Mouse (Mus musculus): ENCODE measurements at regions not wholly inside any gene's neighbourhood (a gene's known extent, or its start where the extent isn't known, plus 50 kb on each side); places are given as distances from the start of the nearest gene placed in this dataset.

- TF ChIP-seq POLR2A (IDR thresholded peaks at IDR 0.05; ENCODE audit: borderline replicate concordance, low read depth, low read length) (no peak), CTCF (IDR thresholded peaks at IDR 0.05; ENCODE audit: low read depth, low read length) (no peak)
- H3K4me3 ChIP-seq (ENCODE audit: insufficient read depth, low read length), result no peak overlapping the region
- H3K4me1 ChIP-seq (ENCODE audit: control insufficient read depth, insufficient read depth, low read length), result no peaks in the 10 kb centered on the region
- no peak overlapping the region for H3K27ac ChIP-seq (ENCODE audit: insufficient read depth, low read depth, low read length)
Measured at GRCm38 (mm10) chr2:79099601-79100000, 155.6 kb upstream of the Itga4 start.

GRCm38 (mm10) chr2:79111673-79112072 is 143.6 kb upstream of the Itga4 start:
- H3K4me1 ChIP-seq (ENCODE audit: control insufficient read depth, insufficient read depth, low read length), result peaks cover 10% of the 10 kb centered on the region
- H3K27ac ChIP-seq (ENCODE audit: insufficient read depth, low read depth, low read length), result no peak overlapping the region
- no peak for TF ChIP-seq CTCF (IDR thresholded peaks at IDR 0.05; ENCODE audit: low read depth, low read length)
- TF ChIP-seq POLR2A (IDR thresholded peaks at IDR 0.05; ENCODE audit: borderline replicate concordance, low read depth, low read length), result no peak
- no peak overlapping the region for H3K4me3 ChIP-seq (ENCODE audit: insufficient read depth, low read length)

GRCm38 (mm10) chr2:79112076-79112475 is 143.2 kb upstream of the Itga4 start:
- Histone ChIP-seq H3K4me1 (ENCODE audit: control insufficient read depth, insufficient read depth, low read length) (peaks cover 10% of the 10 kb centered on the region), H3K27ac (ENCODE audit: insufficient read depth, low read depth, low read length) (no peak overlapping the region), H3K4me3 (ENCODE audit: insufficient read depth, low read length) (no peak overlapping the region)
- no peak for TF ChIP-seq CTCF (IDR thresholded peaks at IDR 0.05; ENCODE audit: low read depth, low read length)
- TF ChIP-seq POLR2A (IDR thresholded peaks at IDR 0.05; ENCODE audit: borderline replicate concordance, low read depth, low read length), result no peak

GRCm38 (mm10) chr2:79120610-79121345 is 134.4 kb upstream of the Itga4 start:
- TF ChIP-seq POLR2A (IDR thresholded peaks at IDR 0.05; ENCODE audit: borderline replicate concordance, low read depth, low read length), result no peak
- TF ChIP-seq CTCF (IDR thresholded peaks at IDR 0.05; ENCODE audit: low read depth, low read length), result no peak
- H3K4me3 ChIP-seq (ENCODE audit: insufficient read depth, low read length), result no peak overlapping the region
- H3K4me1 ChIP-seq (ENCODE audit: control insufficient read depth, insufficient read depth, low read length), result no peaks in the 10 kb centered on the region
- no peak overlapping the region for H3K27ac ChIP-seq (ENCODE audit: insufficient read depth, low read depth, low read length)

- H3K4me3 ChIP-seq (ENCODE audit: insufficient read depth, low read length), result no peak overlapping the region
- H3K4me1 ChIP-seq (ENCODE audit: control insufficient read depth, insufficient read depth, low read length), result no peaks in the 10 kb centered on the region
- no peak overlapping the region for H3K27ac ChIP-seq (ENCODE audit: insufficient read depth, low read depth, low read length)
- no peak for TF ChIP-seq POLR2A (IDR thresholded peaks at IDR 0.05; ENCODE audit: borderline replicate concordance, low read depth, low read length)
- no peak for TF ChIP-seq CTCF (IDR thresholded peaks at IDR 0.05; ENCODE audit: low read depth, low read length)
Measured at GRCm38 (mm10) chr2:79122530-79122929, 132.7 kb upstream of the Itga4 start.

GRCm38 (mm10) chr2:79124272-79124976 is 130.8 kb upstream of the Itga4 start:
- no peak overlapping the region for H3K4me3 ChIP-seq (ENCODE audit: insufficient read depth, low read length)
- H3K27ac ChIP-seq (ENCODE audit: insufficient read depth, low read depth, low read length), result no peak overlapping the region

GRCm38 (mm10) chr2:79126170-79126879 is 128.9 kb upstream of the Itga4 start:
- H3K4me3 ChIP-seq (ENCODE audit: insufficient read depth, low read length), result no peak overlapping the region

More at GRCm38 (mm10) chr2:79124272-79124976, 130.8 kb upstream of the Itga4 start:
- TF ChIP-seq POLR2A (IDR thresholded peaks at IDR 0.05; ENCODE audit: borderline replicate concordance, low read depth, low read length) (no peak), CTCF (IDR thresholded peaks at IDR 0.05; ENCODE audit: low read depth, low read length) (no peak)
- H3K4me1 ChIP-seq (ENCODE audit: control insufficient read depth, insufficient read depth, low read length), result no peaks in the 10 kb centered on the region

GRCm38 (mm10) chr2:79126996-79127741 is 128.1 kb upstream of the Itga4 start:
- Histone ChIP-seq H3K27ac (ENCODE audit: insufficient read depth, low read depth, low read length) (no peak overlapping the region), H3K4me1 (ENCODE audit: control insufficient read depth, insufficient read depth, low read length) (peaks cover 11% of the 10 kb centered on the region), H3K4me3 (ENCODE audit: insufficient read depth, low read length) (no peak overlapping the region)
- no peak for TF ChIP-seq POLR2A (IDR thresholded peaks at IDR 0.05; ENCODE audit: borderline replicate concordance, low read depth, low read length)
- TF ChIP-seq CTCF (IDR thresholded peaks at IDR 0.05; ENCODE audit: low read depth, low read length), result no peak

More at GRCm38 (mm10) chr2:79126170-79126879, 128.9 kb upstream of the Itga4 start:
- Histone ChIP-seq H3K4me1 (ENCODE audit: control insufficient read depth, insufficient read depth, low read length) (peaks cover 5% of the 10 kb centered on the region), H3K27ac (ENCODE audit: insufficient read depth, low read depth, low read length) (no peak overlapping the region)
- TF ChIP-seq CTCF (IDR thresholded peaks at IDR 0.05; ENCODE audit: low read depth, low read length), result no peak
- no peak for TF ChIP-seq POLR2A (IDR thresholded peaks at IDR 0.05; ENCODE audit: borderline replicate concordance, low read depth, low read length)

- no peak overlapping the region for H3K4me3 ChIP-seq (ENCODE audit: insufficient read depth, low read length)
- H3K27ac ChIP-seq (ENCODE audit: insufficient read depth, low read depth, low read length), result no peak overlapping the region
- H3K4me1 ChIP-seq (ENCODE audit: control insufficient read depth, insufficient read depth, low read length), result peaks cover 14% of the 10 kb centered on the region
- no peak for TF ChIP-seq CTCF (IDR thresholded peaks at IDR 0.05; ENCODE audit: low read depth, low read length)
- TF ChIP-seq POLR2A (IDR thresholded peaks at IDR 0.05; ENCODE audit: borderline replicate concordance, low read depth, low read length), result no peak
Measured at GRCm38 (mm10) chr2:79127822-79128221, 127.4 kb upstream of the Itga4 start.
